Mouse (Mus musculus) lung, postnatal 4 days (tissue): Measurements from ENCODE around the gene Tns3.

Experiments used
- DNase-seq, 2 experiments: peaks; one replicate each; pipeline ENCODE4 v3.0.0; 2021

The Tns3 gene

DNA sequence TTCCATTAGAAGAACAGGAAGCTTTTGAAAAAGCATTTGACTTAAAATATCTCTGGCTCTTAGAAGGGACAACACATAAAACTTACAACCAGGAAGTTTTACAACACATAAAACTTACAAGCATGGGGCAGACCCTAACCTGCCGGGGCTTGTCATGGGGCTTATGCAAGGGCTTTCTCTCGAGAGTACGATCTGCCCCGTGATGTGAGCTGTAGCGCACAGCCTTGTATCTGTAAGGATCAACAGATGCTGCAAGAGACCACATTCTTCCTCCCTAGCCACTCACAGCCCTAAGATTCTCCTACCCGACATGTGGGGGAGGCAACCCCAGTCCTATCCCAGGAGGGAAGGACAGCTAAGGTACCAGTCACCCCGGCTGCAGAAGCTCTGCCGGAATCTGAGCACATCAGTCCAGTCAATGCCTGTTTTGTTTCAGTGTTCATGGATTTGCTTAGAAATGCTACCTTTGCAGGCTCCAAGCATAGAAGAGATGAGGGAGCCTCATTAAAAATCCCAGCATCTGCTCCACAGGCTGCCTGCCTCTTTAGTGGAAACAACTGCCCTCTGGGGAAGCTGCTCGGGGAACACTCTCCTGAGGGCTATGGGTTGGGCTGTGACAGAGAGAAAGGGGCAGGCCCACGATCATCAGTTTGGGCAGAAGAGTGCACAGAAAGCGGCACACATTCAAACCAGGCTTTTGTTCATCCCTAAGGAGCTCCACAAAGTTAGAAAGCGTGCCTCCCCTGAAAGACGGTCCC, 196.8 kb downstream of the Tns3 start:
- DNase-seq, result peak; percentile 32 to 49

DNA sequence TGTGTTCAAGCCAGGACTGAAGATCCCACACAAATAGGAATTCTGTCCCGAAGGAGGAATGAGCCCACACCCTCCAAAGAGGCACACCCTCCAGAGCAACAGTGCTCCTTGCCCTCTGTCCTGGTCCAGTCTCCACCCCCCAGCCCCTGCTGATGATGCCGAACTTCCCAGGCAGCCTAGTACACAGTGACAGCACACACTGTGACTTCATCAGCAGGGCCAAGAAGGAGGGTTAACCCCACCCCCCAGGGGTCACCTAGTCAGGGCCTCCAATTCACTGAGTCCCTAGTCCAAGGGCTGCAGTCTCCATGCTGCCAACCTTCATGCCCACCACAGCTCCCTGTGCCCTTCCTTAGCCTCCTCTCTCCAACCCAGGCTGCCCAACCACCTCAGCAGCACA, 200.5 kb downstream of the Tns3 start:
- peak in 1 of 2 experiments; percentile 46 for DNase-seq

DNA sequence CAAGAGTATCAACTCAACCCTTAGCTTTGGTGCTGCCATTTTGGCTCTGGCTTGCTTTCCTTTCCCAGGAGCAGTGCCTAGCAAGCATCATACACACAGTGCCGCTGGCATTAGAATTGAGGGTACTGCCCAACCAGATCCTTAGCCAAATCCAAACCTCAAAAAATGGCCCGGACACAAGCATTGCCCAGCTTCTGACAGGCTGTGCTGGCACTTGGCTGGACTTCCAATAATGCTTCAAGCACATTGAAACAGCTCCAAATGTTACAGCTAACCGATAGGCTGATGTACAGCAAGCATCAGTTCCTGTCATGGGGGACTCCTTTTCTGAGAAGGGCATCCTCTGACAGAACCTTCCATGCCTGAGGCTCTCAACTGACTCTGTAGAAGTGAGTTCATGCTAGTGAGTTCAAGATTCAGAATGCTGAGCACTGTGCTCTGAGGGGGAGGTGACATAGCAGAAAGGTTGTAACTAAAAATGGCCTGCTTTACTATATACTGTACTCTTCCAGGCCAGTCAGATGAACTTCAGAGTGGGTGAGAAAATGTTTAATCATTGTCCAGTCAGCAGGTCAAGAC, 201.4 kb downstream of the Tns3 start:
- DNase-seq, result no peak

DNA sequence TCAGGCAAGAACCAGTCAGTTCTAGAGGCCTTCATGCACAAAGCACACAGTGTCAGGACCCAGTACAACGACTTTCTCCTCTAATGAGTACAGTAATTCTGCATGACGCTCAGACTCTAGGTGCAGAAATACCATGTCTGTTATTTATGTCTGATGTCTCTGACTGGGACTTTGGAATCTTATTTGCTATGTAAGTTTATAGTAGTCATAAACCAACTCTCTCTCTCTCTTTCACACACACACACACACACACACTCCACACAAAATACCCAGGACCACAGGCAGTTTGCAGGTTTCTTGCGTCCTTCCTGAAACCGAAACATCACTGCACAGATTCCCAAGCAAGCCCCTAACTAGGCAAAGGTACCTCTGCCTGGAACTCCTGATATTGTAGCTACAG, 203.5 kb downstream of the Tns3 start:
- no peak for DNase-seq

DNA sequence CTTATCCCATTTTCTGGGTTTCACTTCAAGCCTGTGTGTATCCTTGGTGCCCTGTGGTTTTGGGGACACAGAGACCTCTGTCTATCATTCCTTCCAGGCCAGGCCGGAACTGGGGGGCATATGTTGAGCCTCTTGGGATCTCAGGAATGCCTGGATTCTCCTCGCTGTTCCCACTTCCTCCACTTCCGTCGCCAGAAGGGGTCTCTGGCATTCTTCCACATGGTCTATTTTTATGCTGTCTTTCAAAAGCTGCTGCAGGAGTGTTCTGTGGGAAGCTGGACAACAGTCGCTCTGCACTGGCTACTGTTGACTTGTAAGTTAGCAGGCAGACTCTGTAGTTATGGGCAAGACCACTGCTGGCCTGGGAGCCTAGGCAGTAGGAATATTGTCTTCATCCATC, 206.4 kb downstream of the Tns3 start:
- DNase-seq, result peak; percentile 42 to 68

DNA sequence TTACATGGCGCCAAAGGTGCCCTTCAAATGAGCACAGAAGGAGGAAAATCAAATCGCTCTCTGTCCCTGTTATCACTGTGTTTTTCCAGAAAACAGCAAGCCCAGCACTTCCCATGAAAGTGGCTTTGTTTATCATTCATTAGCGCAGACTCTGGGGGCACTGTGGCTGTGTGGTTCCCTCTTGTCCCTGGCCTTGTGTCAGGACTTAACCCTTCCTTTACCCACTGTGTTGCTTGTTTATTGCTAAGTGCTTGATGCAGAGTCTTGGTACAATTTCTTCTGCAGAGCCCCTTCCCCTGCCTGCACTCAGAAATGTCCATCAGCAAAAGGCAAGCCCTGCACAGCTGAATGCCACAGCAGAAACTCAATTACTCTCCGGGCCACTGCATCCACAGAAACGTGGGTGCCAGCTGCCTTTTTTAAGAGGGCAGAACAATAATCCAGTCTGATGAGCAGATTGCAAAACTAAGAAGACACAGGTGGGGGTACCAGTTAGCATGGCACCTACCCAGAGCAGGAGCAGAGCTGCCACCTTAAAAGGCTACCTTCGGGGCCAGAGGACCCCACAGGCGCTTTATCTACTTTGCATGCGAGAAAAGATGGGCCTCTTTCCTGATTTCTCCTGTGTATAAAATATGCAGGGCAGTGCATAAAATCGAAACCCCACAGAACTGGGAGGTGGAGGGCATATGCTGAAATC, 207.6 kb downstream of the Tns3 start:
- no peak for DNase-seq

DNA sequence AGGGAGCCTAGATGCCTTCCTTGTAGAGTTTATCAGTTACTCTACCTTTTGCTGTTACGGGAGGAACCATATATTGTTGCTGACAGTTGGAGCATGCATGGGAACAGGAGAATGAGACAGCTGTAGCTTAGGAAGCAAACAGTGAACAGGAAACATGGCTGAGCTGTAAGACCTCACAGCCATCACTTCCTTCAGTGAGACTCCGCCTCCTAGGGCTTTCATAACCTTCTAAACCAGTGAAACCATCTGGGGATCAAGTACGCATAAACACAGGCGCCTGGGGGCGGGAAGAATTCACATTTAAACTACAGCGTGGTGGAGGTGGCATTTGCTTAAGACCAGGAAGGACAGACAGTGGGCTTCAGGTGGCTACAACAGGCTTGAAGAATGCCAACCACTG, 208.7 kb downstream of the Tns3 start:
- DNase-seq, result no peak

DNA sequence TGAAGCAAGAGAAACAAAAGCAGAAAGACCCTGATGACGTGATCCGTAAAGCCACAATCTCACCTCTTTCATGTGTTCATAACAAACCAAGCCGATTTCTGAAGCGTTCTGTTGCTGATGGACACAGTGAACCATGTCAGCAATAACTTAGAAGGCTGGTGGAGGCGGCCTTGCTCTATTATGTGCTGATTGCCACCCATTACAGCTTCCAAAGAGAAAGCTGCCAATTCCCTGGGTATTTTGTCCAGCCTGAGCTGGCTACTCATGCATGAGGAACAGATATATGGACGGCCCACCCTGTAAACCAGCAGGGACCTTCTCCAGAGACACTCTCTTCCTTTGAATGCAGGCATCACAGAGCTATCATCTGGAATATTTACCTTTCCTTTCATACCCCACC, 211.1 kb downstream of the Tns3 start:
- DNase-seq, result no peak

DNA sequence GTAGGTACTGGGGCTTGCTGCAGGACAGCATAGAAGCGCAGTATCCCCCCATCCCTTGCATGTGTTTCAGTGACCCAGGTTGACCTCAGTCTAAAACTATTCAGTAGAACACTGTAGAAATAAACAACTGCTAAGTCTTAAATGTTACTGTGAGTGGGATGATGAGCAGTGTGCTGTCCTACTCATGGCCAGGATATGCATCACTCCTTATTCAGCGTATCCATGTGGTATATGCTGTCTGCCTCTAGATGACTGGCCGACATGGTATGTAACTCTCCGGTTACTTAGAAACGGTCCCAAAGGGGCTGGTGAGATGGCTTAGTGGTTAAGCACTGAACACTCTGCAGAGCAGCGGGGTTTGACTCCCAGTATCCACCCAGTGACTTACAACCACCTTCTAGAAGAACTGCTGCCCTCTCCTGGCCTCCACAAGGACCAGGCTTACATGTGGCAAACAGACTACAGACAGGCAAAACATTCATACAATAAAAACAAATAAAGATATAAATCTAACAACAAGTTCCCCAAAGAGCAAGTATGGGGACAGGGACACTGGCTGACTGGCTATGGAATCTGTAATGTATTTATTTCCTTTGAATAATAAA, 212.6 kb downstream of the Tns3 start:
- no peak for DNase-seq

DNA sequence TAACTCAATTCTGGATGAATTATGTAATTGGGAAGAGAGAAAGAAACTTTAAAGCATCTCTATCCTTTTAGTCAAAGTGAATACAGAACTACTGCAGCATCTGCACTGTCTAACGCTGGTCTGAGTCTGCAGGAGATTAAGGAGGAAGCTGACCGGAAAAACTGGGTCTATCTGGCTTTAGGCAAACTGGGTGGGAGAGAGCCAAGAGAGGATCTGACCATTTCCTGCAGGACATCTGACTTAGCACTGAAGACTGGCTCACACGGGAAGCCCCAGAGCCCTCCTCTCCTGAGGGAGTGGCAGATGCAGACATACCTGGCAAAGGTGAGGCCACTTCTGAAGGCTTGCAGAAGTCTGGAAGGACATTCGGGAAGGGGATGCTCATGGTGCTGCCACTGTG, 213.8 kb downstream of the Tns3 start:
- no peak for DNase-seq

DNA sequence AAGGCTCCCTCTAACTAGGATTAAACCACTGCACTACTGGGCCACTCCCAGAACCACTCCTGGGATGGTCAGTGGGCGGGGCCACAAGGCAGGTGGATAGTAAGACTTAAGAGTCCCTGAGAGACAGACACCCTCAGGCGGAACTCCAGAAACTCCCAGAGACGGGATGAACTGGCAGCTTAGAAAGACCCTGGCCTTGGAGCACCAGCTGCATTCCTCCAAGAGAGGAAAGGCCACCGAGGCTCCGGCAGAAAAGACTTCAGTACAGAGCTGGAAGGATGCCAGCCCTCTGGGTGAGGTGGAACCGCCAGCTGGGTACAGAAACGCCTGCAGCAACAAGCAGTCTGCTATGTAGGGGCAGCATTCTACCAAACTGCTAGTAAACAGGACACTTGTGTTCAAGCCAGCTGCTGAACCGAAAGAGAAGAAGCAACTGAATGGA, 218.4 kb downstream of the Tns3 start:
- DNase-seq, result peak; percentile 80 to 84

DNA sequence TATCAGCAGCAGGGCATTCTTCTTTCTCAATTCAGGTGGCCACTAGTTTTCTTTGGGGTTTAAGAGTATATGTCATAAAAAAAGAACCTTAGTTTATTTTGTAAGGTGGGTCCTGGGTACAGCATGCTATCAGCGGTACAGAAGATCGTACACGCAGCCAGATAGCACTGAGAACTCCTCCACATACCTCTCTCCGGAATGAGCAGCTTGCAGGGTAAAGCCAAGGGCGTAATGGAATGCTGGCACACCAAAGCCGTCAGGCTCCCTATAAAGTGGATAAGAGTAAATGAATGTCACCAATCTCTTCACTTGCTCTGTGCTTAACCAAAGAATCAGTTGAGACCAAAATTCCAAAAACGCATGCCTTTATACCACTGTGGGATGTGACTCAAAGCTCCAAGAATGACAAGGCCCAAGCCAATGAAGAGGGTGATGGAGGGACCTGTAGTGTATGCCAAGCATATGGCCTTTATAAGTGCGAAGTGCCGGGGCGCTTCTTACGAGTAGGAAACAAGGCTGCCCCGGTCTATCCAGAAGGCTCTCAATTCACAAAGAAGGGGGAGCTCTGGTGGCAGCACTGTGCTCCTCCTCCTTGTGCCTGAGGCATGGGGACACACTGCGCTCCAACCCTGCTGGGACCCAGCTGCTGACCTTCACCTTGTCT, 219.4 kb downstream of the Tns3 start:
- DNase-seq, result no peak

DNA sequence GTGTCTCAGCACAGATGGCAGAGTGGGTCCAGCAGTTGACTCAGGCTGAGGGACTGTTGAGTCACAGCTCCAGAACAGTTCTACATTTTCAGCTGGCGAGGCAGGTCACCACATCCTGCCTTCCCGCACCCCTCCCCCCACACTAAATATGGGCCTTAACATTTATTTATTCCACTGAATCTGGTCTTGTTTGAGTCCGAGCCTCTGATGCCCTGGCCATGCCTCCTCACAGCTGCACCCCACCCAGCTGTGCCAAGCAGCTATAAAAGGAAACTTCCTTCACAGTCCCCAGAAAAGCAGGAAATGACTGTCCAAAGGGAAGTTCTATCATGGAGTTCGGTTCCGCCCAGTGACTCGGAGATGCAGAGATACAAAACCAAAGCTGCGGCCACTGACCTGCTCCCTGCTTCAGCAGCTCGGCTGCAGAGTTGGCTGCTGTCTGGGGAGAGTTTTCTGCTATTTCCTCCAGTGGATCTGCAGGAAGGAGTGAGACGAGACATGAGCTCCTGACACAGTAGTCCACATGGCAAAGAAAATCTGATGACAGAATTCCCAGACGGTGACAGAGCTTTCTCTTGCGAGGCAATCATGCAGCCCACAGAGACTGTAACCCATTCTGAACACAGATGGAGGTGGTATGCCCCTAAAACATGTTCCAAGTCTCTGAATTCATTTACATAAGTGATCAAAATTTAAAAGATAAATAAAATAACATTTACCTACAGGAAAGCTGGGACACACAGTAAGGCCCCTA, 220.6 kb downstream of the Tns3 start:
- peak; percentile 61 to 75 for DNase-seq

DNA sequence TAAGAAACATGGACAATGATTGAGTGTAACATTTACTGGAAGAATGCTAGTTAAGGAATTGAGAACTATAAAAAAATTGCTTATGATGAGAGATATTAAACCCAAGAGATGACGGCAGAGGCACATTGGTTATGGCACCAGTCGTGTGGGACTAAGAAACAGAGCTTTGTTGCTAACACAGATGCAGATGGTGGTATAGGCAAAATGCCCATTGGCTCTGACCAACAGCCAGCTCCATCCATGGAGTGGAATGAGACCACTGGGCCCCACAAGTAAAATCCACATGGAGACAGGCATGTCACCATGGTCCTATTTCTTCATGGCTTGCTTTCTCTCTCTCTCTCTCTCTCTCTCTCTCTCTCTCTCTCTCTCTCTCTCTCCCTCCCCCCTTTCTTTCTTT, 223.6 kb downstream of the Tns3 start:
- no peak for DNase-seq

DNA sequence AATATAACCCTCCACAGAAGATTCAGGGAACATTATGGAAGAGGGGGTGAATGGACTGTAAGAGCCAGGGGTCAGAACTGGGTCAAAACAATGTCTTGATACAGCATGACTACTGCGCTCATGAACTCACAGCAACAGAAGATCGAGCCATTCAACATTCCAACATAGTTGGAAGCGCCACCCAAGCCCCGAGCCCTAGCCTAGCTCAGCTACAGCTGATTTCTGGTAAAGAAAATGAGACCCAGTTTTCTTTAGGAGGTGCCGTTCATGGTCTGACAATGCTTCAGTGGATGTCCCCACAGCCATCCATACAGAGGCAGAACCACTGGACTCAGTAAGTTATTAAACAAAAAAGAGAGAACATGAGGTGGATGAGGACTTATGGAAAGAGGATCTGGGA, 224.1 kb downstream of the Tns3 start:
- DNase-seq, result no peak

DNA sequence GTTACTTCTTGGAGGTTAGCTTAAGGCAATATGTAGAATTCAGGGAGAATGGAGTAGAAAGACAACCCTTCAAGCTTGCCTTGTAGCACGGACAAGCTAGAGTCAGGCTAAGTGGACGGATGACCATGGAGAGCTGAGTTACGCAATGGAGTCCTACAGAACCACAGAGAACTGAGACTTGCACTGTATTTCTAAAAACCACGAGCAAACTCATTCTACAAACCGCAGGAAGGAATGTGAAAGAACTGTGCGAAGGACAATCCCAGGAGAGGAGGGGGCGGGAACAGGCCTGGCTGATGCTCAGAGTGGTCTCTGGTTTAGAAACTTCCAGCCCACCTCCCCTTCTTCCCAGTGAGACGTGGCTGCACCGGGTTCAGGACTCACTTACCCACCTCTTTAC, 225.3 kb downstream of the Tns3 start:
- DNase-seq, result no peak

DNA sequence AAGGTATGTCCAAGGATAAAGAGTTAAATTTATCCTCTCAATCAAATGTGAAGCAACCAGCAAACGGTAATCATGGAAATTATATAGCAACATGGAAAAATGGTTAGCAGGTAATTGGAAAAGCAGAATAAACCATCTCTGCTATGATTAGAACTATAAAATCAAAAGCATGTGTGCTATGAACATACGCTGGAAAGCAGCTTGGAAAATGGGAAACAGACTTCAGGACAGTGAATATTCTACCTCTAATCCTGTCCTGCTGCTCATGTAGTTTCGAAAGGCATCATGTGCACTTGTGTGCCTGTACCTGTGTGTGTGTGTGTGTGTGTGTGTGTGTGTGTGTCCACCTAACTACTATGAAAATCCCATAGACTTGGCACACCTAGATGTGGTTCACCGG, 226.1 kb downstream of the Tns3 start:
- no peak for DNase-seq

DNA sequence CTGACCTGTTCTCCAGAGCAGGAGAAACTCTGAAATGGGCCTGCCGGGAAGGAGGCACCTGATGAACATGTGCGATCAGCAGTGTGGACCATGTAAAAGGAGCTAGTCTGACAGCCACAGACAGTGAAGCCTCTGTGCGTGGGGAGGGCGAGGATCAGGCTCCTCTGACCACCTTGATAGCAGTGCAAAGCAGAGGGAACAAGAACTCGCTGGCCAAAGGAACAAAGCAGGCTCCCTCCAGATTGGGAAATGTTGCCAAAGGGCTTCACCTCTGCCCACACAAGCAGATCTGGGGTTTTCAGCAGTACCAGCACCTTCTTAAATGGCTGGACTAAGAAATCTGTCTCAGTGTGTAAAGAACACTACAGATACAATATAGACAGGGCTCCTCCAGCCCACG, 229.2 kb downstream of the Tns3 start:
- DNase-seq, result peak in 1 of 2 experiments; percentile 3

DNA sequence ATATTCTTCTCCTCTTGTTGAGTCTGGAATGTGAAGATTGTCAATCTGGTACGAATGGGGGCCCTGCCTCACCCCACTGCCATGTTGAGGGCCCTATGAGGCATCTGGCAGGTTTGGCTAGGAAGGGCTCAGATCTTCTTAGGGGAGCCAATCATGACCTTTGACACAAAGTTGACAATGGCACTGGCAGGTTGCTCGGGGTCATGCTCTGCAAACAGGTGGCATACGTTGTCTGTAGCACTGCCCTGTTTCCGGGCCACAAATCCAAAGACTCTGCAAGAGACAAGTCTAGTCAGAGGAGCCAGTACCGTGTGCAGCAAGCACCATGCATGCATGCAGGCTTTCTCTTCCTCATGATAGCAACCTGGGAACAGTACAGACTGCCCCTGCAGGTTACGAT, 230.0 kb downstream of the Tns3 start:
- peak in 1 of 2 experiments; percentile 2 for DNase-seq

DNA sequence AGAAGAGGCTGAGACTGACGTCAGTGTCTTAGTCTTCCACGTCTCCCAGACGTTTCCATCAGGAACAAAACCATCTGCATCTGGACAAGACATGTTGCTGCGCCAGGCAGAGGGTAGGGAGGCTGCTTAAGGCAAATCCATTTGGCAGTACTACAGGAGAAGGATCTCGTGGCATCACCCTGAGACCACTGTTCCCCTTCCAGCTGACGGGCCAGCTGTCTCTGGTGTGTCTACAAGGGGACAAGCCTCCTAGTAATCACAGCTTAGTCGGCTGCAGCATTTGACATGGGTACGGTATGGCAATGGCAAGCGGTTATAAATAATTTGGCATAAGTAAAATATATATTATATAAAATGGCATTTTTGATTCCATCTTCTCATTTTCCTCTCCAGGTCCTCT, 230.9 kb downstream of the Tns3 start:
- DNase-seq, result no peak

DNA sequence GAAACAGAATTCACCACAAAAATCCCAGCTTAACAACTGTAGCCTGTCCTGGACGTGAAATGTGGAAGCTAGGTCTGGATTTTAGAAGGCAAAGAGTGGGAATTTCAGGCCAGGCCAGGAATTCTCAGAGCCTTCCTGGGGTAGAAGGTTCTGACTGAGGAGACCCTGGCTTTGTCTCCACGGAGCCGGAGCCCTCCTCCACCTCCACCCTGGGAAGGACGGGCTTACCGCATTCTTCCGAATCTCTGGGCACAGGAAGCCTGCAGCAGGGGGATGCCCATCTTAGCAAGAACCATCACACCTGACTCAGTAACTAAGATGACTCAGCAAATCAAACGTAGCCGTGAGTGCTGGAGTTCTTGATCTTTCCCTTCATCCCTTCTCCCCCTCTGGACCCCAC, 231.4 kb downstream of the Tns3 start:
- no peak for DNase-seq

DNA sequence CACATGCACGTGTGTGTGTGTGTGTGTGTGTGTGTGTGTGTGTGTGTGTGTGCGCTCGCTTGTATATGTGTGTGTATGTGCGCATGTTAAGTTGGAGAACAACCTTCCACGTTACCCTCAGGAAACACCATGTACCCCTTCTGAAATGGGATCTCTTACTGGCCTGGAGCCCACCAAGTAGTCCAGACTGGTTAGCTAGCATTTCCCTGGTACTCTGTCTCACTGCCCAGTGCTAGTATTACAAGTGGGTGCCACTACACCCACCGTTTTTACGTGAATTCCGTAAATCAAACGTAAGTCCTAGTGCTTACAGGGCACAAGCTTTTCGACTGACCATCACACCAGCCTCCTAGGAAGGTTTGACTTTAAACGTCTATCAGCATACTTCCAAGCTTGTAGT, 236.7 kb downstream of the Tns3 start:
- no peak for DNase-seq

DNA sequence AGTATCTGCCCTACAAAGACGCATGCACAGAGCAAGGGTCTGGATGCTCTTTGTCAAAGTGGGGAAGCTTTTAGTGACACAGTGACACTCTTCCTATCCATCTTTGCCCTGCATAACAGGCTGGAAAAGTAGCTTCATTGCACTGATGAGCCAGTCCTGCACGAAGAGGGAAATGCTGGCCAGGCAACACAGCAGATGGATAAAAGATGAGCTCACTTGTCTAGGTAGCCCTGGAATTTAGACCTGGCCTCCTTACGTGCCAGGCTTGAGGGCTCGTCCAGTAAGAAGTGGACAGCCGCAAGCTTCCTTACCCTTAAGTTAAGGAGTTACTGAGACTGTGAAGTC, 239.1 kb downstream of the Tns3 start:
- no peak for DNase-seq
